Mouse (Mus musculus) retina, postnatal 7 days (tissue): ENCODE data around the gene 1700013F07Rik.
"Not testable (repeated sequence)": the region's sequence is repeated elsewhere in the genome, so short reads cannot be mapped to it uniquely, and the experiment has no call there.

Source experiments
- DNase-seq: peaks from one replicate; pipeline ENCODE4 v3.0.0-alpha.2; 2012; ENCODE audit warnings: low read depth, low spot score

The 1700013F07Rik gene

GRCm38 (mm10) chr3:108542299-108542698 is 8.3 kb downstream of the 1700013F07Rik start:
- DNase-seq, result no peak

GRCm38 (mm10) chr3:108554111-108554561 is 20.2 kb downstream of the 1700013F07Rik start:
- no peak for DNase-seq

- DNase-seq, result peak; percentile 96
These were observed 20.8 kb downstream of the 1700013F07Rik start for GRCm38 (mm10) chr3:108554587-108555312.

- DNase-seq, result no peak
These were observed 23.9 kb downstream of the 1700013F07Rik start for GRCm38 (mm10) chr3:108557888-108558287.

- peak; percentile 98 for DNase-seq
These were observed 28.3 kb downstream of the 1700013F07Rik start, which contains the start of gene Tmem167b for GRCm38 (mm10) chr3:108562133-108562730. Gene Tmem167b (minus strand): TSS chr3:108562466.

GRCm38 (mm10) chr3:108562777-108563271 is 28.9 kb downstream of the 1700013F07Rik start:
- DNase-seq, result no peak

GRCm38 (mm10) chr3:108563309-108563708 is 29.4 kb downstream of the 1700013F07Rik start:
- peak; percentile 71 for DNase-seq

- no peak for DNase-seq
These were observed 34.3 kb downstream of the 1700013F07Rik start for GRCm38 (mm10) chr3:108567990-108568877.

GRCm38 (mm10) chr3:108569636-108570035 is 35.7 kb downstream of the 1700013F07Rik start:
- DNase-seq, result not testable (repeated sequence)

- no peak for DNase-seq
These were observed 36.9 kb downstream of the 1700013F07Rik start for GRCm38 (mm10) chr3:108570813-108571212.

GRCm38 (mm10) chr3:108571443-108572294 is 37.7 kb downstream of the 1700013F07Rik start, which contains the start of gene Taf13:
Gene Taf13 (plus strand): TSS chr3:108571698.
- peak; percentile 95 for DNase-seq

- no peak for DNase-seq
These were observed 38.5 kb downstream of the 1700013F07Rik start for GRCm38 (mm10) chr3:108572309-108573010.

GRCm38 (mm10) chr3:108574018-108574417 is 40.1 kb downstream of the 1700013F07Rik start:
- no peak for DNase-seq

- DNase-seq, result no peak
These were observed 50.6 kb downstream of the 1700013F07Rik start for GRCm38 (mm10) chr3:108584580-108584979.

- no peak for DNase-seq
These were observed 54.5 kb downstream of the 1700013F07Rik start for GRCm38 (mm10) chr3:108588446-108588845.

- DNase-seq, result peak; percentile 92
These were observed 57.0 kb downstream of the 1700013F07Rik start, which contains the start of gene Wdr47 for GRCm38 (mm10) chr3:108590786-108591529. Gene Wdr47 (plus strand): TSS chr3:108591279.

- no peak for DNase-seq
These were observed 57.9 kb downstream of the 1700013F07Rik start for GRCm38 (mm10) chr3:108591530-108592522.
